Mouse (Mus musculus) cerebellum, postnatal 25 days (tissue): ENCODE measurements around the gene Actn3.
"Not testable (repeated sequence)": the region's sequence is repeated elsewhere in the genome, so short reads cannot be mapped to it uniquely, and the experiment has no call there.

Experiments
- DNase-seq, 2 experiments: peaks; one replicate each; pipeline ENCODE4 v3.0.0; 2021; ENCODE audit warnings: mixed read lengths in 2 of 2

Gene Actn3

DNA sequence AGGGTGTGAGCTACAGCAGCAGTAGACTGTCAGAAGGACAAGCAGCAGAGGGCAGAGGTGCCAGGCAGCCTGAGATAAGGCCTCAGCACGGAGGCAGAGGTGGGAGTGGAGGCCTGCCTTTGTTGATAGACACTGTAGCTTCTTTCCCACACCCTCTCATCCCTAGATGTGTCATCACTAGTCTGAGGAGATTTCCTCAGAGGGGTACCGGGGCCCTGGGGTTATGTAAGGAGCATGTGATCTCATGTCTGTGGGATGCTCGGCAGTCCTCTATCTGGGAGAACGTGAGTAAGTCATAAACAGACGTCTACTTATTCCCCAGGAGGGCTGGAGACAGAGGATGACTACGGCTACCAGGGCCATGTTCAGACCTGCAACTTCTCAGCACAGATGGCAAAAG is 18.6 kb downstream of the Actn3 start:
- no peak for DNase-seq

DNA sequence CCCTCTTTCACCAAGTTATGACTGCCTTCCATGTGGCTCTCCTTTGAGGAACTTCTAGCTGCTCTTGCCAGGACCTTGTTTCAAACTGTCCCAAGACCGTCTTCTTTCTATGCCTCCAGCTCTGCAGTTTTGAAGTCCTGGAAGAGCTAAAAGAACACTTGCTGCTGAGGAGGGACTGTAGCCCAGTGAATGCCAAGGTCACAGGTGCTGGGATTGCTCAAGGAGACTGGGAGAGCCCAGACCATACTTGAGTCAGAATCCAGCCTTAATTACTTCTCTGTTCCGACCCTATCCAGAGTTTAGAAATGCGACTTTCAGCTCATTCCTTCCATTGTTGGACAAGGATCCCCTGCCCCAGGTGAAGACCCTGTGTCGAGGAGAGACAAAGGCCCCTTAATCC is 21.8 kb downstream of the Actn3 start:
- no peak for DNase-seq

DNA sequence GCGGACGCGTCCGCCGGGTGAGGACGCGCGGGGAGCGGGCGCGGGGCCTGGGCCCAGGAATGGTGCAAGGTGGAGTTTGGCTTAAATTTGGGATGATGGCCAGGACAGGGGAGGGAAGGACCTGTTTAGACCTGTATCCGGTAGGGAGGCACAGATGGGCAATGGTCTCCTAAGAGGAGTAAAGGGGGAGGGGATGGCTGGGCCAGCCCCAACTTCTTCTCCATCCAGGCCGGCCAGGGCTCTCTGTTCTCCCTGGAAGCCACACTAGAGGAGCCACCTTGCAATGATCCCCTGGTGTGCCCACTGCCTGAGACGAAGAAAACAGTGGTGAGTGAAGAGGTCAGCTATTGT is 22.3 kb downstream of the Actn3 start:
- no peak for DNase-seq

GRCm38 (mm10) chr19:4854552-4855469 is 22.9 kb downstream of the Actn3 start, which contains the start of gene Ctsf:
Gene Ctsf (plus strand): TSS chr19:4855130.
- peak; percentile 96 for DNase-seq

GRCm38 (mm10) chr19:4850281-4850680 is 27.4 kb downstream of the Actn3 start:
- no peak for DNase-seq

DNA sequence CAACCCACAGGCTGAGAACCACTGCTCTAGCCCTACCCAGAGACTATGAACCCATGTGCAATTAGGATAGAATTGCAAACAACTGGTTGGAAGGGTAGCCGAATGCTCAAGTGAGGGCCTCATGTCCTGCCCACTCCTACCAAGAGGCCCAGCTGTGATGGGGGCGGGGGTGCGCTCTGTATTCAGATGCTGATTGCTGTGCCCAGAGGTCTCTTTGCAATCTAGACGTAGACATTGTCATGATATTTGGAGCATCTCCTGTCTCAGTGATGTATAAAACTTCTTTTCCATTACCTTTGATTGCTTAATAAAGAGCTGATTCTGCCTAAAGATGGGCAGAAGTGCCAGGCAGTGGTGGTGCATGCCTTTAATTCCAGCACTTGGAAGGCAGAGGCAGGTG is 27.9 kb downstream of the Actn3 start:
- DNase-seq, result no peak

DNA sequence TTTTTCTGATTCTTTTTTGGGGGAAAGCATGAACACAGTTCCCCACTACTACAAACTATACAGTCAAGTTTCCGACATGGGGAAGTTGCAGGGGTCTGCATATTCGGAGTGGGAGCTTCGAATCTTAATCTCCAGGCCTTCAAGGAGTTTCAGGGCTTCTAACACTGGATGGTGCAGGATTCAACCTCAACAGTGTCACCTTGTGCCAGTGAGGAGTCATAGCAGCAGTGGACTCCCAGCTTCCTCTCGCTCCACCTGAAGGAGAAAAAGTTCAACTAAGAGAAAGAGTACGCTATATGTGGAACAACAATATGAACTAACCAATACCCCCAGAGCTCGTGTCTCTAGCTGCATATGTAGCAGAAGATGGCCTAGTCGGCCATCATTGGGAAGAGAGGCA is 30.2 kb downstream of the Actn3 start:
- peak in 1 of 2 experiments; percentile 63 for DNase-seq

- DNase-seq, result no peak
These were observed 31.9 kb downstream of the Actn3 start for GRCm38 (mm10) chr19:4845846-4846245.

GRCm38 (mm10) chr19:4842611-4843010 is 35.1 kb downstream of the Actn3 start:
- DNase-seq, result no peak

- no peak for DNase-seq
These were observed 36.9 kb downstream of the Actn3 start for GRCm38 (mm10) chr19:4840848-4841247.

GRCm38 (mm10) chr19:4839149-4839548 is 38.6 kb downstream of the Actn3 start, which contains the start of the genes Ccs and Ccdc87:
Gene Ccs (minus strand): TSS chr19:4839332.
Gene Ccdc87 (plus strand): TSS chr19:4839366.
- DNase-seq, result peak; percentile 96 to 98

DNA sequence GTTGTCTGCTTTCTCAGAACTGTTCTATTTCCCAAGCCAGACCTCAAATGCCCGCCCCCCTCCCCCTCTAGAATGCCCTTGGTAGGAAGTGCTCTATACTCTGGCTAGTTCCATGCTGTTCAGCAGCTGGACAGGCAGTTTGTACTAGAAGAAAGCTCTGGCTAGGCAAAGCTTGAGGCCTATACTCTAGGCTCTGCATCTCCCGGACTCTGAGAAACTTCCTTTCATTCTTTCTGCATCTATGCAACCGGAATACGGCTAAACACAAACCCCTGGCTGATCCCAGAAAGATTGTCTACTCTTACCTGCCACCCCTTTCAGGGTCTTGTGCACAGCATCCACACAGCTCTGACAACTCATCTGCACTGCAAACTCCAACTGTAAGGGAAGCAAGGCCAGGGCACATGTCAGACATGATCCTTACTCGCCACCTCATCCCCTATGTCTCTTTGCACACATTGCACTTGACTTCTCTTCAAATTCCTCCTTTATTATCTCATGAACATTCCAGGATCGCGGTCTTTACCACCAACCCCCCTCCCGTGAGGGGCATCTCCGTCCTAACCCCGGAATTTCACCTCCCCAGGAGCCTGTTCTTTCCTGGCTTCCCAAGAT is 39.1 kb downstream of the Actn3 start:
- no peak for DNase-seq

DNA sequence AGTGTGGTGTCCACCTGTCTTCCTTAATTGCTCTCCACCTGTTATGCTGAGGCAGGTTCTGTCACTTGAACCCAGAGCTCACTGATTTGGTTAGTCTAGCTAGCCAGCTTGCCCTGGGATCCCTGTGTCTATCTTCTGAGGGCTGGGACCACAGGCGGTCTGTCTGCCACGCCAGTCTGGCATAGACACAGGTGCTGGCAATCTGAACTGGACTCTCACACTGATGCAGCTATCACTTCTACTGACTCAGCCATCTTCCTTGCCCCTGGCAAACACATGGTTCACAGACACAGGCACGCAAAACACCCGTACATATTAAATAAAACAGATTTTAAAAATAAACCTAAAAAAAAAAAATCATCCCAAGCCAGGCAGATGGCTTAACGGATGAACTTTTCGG is 40.7 kb downstream of the Actn3 start:
- DNase-seq, result peak in 1 of 2 experiments; percentile 34

GRCm38 (mm10) chr19:4836096-4836495 is 41.6 kb downstream of the Actn3 start:
- no peak for DNase-seq

GRCm38 (mm10) chr19:4833977-4834376 is 43.7 kb downstream of the Actn3 start:
- DNase-seq, result no peak

DNA sequence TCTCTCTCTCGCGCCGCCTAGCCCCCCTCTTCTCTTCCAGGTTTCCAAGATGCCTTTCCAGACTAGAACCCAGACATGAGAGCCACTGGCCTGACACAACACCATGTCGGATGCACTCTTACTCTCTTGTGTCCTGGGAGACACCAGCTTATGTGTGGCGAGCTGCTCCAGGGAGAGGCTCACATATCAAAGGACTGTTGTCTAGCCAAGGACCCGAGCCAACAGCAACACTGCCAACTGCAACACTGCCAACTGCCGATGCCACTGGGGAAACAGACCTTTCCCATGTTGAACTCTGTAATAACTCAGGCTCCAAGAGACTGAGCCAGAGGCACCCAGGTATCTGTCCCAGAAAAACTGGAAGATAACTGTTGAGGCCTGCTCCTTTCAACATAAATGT is 48.6 kb downstream of the Actn3 start:
- peak; percentile 88 to 91 for DNase-seq

- no peak for DNase-seq
These were observed 49.1 kb downstream of the Actn3 start for GRCm38 (mm10) chr19:4828444-4829114.

DNA sequence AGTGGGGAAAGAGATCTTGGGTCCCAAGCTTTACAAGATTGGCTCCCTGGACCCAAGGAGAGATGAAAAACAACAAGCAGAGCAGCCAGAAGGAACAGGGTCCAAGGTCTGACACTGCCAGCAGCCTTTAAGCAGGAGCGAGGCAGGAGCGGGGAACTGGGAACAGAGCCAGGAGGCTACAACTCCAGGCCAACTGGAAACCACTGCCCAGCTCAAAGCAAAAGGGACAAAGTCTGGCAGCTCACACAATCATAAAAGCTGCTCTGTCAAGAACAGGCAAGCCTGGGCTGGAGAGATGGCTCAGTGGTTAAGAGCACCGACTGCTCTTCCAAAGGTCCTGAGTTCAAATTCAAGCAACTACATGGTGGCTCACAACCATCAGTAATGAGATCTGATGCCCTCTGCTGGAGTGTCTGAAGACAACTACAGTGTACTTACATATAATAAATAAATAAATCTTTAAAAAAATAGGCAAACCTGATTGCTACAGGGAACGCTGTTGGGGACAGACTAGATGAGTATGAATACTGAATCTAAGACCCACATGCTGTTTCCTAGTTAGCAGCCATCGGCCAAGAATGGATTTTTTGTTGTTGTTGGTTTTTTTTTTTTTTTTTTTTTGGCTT is 56.9 kb downstream of the Actn3 start:
- peak; percentile 45 to 69 for DNase-seq

DNA sequence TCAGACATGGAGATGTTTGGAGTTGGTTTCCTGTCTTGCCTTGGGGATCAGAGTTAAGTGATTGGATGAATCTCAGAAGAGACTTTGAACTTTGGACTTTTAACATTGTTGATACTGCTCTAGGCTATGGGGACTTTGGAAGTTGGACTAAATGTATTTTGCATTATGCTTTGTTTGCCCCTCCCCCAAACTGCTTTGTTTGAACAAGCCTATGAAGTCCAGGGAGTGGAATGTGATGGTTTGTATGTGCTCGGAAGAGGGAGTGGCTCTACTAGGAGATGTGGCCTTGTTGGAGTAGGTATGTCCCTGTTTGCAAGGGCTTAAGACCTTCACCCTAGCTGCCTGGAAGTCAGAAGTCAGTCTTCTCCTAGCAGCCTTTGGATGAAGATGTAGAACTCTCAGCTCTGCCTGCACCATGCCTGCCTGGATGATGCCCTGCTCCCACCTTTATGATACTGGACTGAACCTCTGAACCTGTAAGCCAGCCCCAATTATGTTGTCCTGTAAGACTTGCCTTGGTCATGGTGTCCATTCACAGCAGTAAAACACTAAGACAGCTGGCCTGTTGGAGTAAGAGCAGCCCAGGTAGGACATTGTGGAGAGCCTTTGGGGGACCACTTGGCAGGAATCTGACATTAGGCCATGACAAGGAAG is 60.4 kb downstream of the Actn3 start:
- no peak for DNase-seq

DNA sequence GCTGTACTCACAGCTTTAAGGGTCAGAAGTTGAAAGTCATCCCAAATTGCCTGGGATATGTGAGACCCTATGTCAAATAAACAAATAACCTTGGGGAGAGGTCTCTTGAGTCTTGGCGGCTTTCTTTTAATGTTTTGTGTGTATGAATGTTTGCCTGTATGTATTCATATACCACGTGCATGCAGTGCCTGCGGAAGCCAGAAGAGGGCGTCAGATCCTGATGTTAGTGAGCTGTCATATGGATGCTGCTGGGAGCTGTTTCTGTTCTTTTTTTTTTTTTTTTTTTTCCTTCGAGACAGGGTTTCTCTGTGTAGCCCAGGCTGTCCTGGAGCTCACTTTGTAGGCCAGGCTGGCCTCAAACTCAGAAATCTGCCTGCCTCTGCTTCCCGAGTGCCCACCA is 64.7 kb downstream of the Actn3 start:
- DNase-seq, result peak; percentile 25 to 59

DNA sequence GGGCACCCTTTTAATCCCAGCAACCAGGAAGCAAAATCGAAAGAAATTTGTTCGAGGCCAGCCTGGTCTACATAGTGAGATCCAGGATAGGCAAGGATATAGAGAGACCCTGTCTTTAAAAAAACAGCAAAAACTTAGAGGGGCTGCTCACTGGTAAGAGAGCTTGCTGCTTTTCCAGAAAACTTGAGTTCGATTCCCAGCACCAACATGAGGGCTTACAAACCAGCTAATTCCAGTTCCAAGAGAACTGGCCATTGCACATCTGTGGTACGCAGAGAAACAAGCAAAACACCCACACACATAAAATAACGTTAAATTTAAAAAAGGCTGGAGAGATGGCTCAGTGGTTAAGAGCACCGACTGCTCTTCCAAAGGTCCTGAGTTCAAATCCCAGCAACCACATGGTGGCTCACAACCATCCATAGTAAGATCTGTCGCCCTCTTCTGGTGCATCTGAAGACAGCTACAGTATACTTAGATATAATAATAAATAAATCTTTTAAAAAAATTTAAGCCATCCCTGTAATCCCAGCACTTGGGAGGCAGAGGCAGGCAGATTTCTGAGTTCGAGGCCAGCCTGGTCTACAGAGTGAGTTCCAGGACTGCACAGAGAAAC is 65.3 kb downstream of the Actn3 start:
- DNase-seq, result not testable (repeated sequence)

DNA sequence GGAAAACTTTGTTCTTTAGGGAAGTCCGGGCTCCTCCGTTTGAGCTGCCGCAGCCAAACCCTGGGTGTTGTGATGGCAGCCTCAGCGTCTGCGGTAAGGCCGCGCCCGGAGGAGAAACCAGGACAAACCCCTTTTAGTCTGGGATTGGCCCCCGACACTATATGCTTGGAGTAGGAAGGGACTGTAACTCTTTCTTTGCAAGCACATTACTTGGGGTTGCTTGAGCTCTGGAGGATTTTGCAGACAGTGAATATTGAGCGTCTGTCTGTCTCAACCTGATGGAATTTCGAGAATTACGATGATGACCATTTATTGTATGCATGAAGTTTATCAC is 65.8 kb downstream of the Actn3 start:
- no peak for DNase-seq
